Comparison of ENCODE assay signal across 26 mouse cellular contexts in the genomic region with DNA sequence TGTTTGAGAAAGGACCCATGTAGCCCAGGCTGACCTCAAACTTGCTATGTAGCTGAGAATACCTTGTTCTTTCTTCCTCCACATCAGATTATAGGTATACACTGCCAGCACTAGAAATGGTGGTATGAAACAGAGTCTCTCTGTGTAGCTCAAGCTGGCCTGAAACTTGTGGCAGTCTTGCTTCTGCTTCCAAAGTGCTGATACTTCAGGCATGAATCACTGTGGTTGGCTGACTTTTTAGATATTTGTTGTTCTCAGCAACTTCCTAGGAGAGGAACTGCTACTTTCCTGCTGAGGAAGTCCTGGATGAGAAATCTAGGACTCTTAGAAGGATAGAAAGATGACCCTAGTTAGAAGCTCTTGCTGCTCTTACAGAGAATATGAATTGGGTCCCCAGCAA. TPM values are rescaled to one million over a fixed set of nuclear protein-coding genes. Genes with fewer than 3 reads are reported as not detected.
DNase-seq lines count a peak whose midpoint lies in the region; ATAC-seq and TF ChIP-seq lines count a peak whose summit lies in the region.
"Had no signal": no experiment of that assay in that cellular context is flagged by ENCODE, and none has a peak within 500 bp of the region (broad histone marks: within the 10 kb centered on the region; RNA-seq: fewer than 3 reads in every experiment).

No protein-coding gene starts in this region.

- H3K27ac ChIP-seq in liver, postnatal 0 days (ENCODE audit: low read depth) = 0 out of 2 replicates have a peak overlapping the region, but pooled peaks have one; percentile 22
- H3K27ac ChIP-seq in liver, embryonic 12.5 days = no peak overlapping the region
- peak overlapping the region; percentile 36; the same call in 1 of the 2 replicates for H3K27ac ChIP-seq in ES-E14 (ENCODE audit: insufficient read depth, low read depth, low read length, poor library complexity, severe bottlenecking)
- peak overlapping the region; percentile 95 for H3K27ac ChIP-seq in bone marrow macrophage, adult 2 months (ENCODE audit: insufficient read depth, low read depth, low read length)
- 0 out of 2 replicates have a peak overlapping the region, but pooled peaks have one; percentile 11 for H3K27ac ChIP-seq in small intestine, adult 2 months (ENCODE audit: insufficient read depth, low read depth, low read length)
- H3K27ac ChIP-seq: embryonic facial prominence, embryonic 13.5 days; forebrain, embryonic 13.5 days; heart, embryonic 15.5 days; hindbrain, embryonic 10.5 days; hindbrain, embryonic 14.5 days; intestine, embryonic 15.5 days had no signal

- no peak for DNase-seq in liver, postnatal 0 days
- no peak for DNase-seq in ES-E14 (ENCODE audit: low read depth, low spot score)
- DNase-seq in cerebellum, postnatal 4 days (ENCODE audit: low spot score in 2 of 2) = no peak
- no peak for DNase-seq in kidney, postnatal 36 days
- no peak for DNase-seq in urinary bladder, adult 2 months (ENCODE audit: low spot score)
- DNase-seq: adrenal gland, postnatal 25 days; B cell, adult 2 months; cerebellum, adult 11 months; cerebellum, adult 8-10 months; cerebellum, postnatal 14 days; heart, adult 2 months had no signal

- H3K9me3 ChIP-seq in liver, postnatal 0 days (ENCODE audit: low read length) = no peaks in the 10 kb centered on the region
- H3K9me3 ChIP-seq in liver, embryonic 12.5 days (replicated peaks) = no peaks in the 10 kb centered on the region
- no peaks in the 10 kb centered on the region for H3K9me3 ChIP-seq in ES-E14 (ENCODE audit: control insufficient read depth, insufficient read depth, low read depth, low read length)
- H3K9me3 ChIP-seq: embryonic facial prominence, embryonic 13.5 days; forebrain, embryonic 13.5 days; heart, embryonic 15.5 days; hindbrain, embryonic 10.5 days; intestine, embryonic 15.5 days had no signal

- no peak for TF ChIP-seq POLR2A in bone marrow macrophage, adult 2 months (IDR thresholded peaks at IDR 0.05; ENCODE audit: borderline replicate concordance, low read depth, low read length)
- no peak for TF ChIP-seq POLR2A in small intestine, adult 2 months (IDR thresholded peaks at IDR 0.05; ENCODE audit: low read depth, low read length)

- peaks cover 18% of the 10 kb centered on the region for H3K36me3 ChIP-seq in liver, postnatal 0 days (replicated peaks; ENCODE audit: insufficient read depth, low read length)
- H3K36me3 ChIP-seq in liver, embryonic 12.5 days = peaks cover 43% of the 10 kb centered on the region
- peaks cover 34% of the 10 kb centered on the region for H3K36me3 ChIP-seq in ES-E14 (ENCODE audit: control insufficient read depth, insufficient read depth, low read length, poor library complexity, severe bottlenecking)
- peaks cover 15% of the 10 kb centered on the region for H3K36me3 ChIP-seq in small intestine, adult 2 months (ENCODE audit: control insufficient read depth, insufficient read depth, low read length)

- no peaks in the 10 kb centered on the region for H3K27me3 ChIP-seq in liver, postnatal 0 days (ENCODE audit: insufficient read depth, low read length)
- H3K27me3 ChIP-seq in liver, embryonic 12.5 days (replicated peaks) = no peaks in the 10 kb centered on the region
- H3K27me3 ChIP-seq in small intestine, adult 2 months (ENCODE audit: control insufficient read depth, insufficient read depth, low read length) = no peaks in the 10 kb centered on the region
- H3K27me3 ChIP-seq: embryonic facial prominence, embryonic 13.5 days; forebrain, embryonic 13.5 days; heart, embryonic 15.5 days; intestine, embryonic 15.5 days had no signal

- no peak for ATAC-seq in liver, postnatal 0 days
- ATAC-seq in liver, embryonic 12.5 days = no peak
- ATAC-seq: CD4-positive, CD25-positive, alpha-beta regulatory T cell, adult 4 months; forebrain, embryonic 13.5 days; intestine, embryonic 15.5 days had no signal

- H3K9ac ChIP-seq in liver, postnatal 0 days (replicated peaks) = no peak overlapping the region
- no peak overlapping the region for H3K9ac ChIP-seq in liver, embryonic 12.5 days
- no peak overlapping the region for H3K9ac ChIP-seq in ES-E14 (ENCODE audit: insufficient read depth, low read depth, low read length, poor library complexity, severe bottlenecking)
- H3K9ac ChIP-seq: embryonic facial prominence, embryonic 13.5 days; forebrain, embryonic 13.5 days; heart, embryonic 15.5 days; hindbrain, embryonic 14.5 days; intestine, embryonic 15.5 days had no signal

- peaks cover 18% of the 10 kb centered on the region for H3K4me1 ChIP-seq in liver, postnatal 0 days (ENCODE audit: insufficient read depth)
- peaks cover 30% of the 10 kb centered on the region for H3K4me1 ChIP-seq in liver, embryonic 12.5 days
- peaks cover 5 to 15% of the 10 kb centered on the region in 2 experiments for H3K4me1 ChIP-seq in ES-E14 (ENCODE audit: control insufficient read depth in 2 of 2, insufficient read depth in 2 of 2, low read length in 2 of 2, poor library complexity in 1 of 2)
- peaks cover 49% of the 10 kb centered on the region for H3K4me1 ChIP-seq in bone marrow macrophage, adult 2 months (ENCODE audit: control insufficient read depth, insufficient read depth, low read length)
- peaks cover 23% of the 10 kb centered on the region; the same call in 1 of the 2 replicates for H3K4me1 ChIP-seq in small intestine, adult 2 months (ENCODE audit: control insufficient read depth, insufficient read depth, insufficient read length, low read length)

- in situ Hi-C loops in ES-E14 (cut with MboI; ENCODE audit: low sequenced_read_pairs in 2 of 2, unreplicated experiment in 2 of 2) = no loop called here

- no peak for TF ChIP-seq EP300 in liver, postnatal 0 days (IDR thresholded peaks at IDR 0.05; ENCODE audit: low read depth)

- no peak overlapping the region for H3K4me3 ChIP-seq in liver, postnatal 0 days (ENCODE audit: low read depth, low read length)
- H3K4me3 ChIP-seq in liver, embryonic 12.5 days = no peak overlapping the region
- no peak overlapping the region for H3K4me3 ChIP-seq in ES-E14 (ENCODE audit: insufficient read depth in 1 of 2, low read depth in 1 of 2, low read length in 2 of 2, poor library complexity in 1 of 2, severe bottlenecking in 1 of 2)
- H3K4me3 ChIP-seq in bone marrow macrophage, adult 2 months (ENCODE audit: insufficient read depth, low read length) = no peak overlapping the region
- no peak overlapping the region for H3K4me3 ChIP-seq in small intestine, adult 2 months (ENCODE audit: low read depth, low read length)
- H3K4me3 ChIP-seq: embryonic facial prominence, embryonic 13.5 days; forebrain, embryonic 13.5 days; heart, adult 2 months; heart, embryonic 15.5 days; hindbrain, embryonic 10.5 days; intestine, embryonic 15.5 days had no signal

- no peak for TF ChIP-seq CTCF in liver, postnatal 0 days (IDR thresholded peaks at IDR 0.05; ENCODE audit: low read depth)
- no peak for TF ChIP-seq CTCF in bone marrow macrophage, adult 2 months (IDR thresholded peaks at IDR 0.05; ENCODE audit: low read depth, low read length)
- no peak for TF ChIP-seq CTCF in small intestine, adult 2 months (IDR thresholded peaks at IDR 0.05; ENCODE audit: extremely low read depth, insufficient read length, insufficient replicate concordance, low read depth, low read length)

- H3K4me2 ChIP-seq in liver, postnatal 0 days (ENCODE audit: low read depth, low read length) = no peak overlapping the region
- no peak overlapping the region for H3K4me2 ChIP-seq in liver, embryonic 12.5 days
- H3K4me2 ChIP-seq: embryonic facial prominence, embryonic 13.5 days; forebrain, embryonic 13.5 days; heart, embryonic 11.5 days; heart, embryonic 15.5 days; hindbrain, embryonic 14.5 days; intestine, embryonic 15.5 days had no signal

RNA-seq across cellular contexts. Expression of gene Snrpa, which starts 2.3 kb away (rescaled TPM):
- 39.3 and 44.9 TPM in 2 replicates for polyA plus RNA-seq in liver, postnatal 0 days (2015; fragmentation: Nextera tagmentation; extraction: Ambion mirVana)
- 150 and 163 TPM in 2 replicates for polyA plus RNA-seq in liver, embryonic 12.5 days (2016; fragmentation: Nextera tagmentation; extraction: Ambion mirVana)
- total RNA-seq in ES-E14 (2012; rRNA removed) = 113 and 129 TPM in 2 replicates
- 52.0 and 63.3 TPM in 2 replicates for polyA plus RNA-seq in bone marrow macrophage, adult 2 months (2012; ENCODE audit: insufficient read depth, insufficient read length, missing spikeins)
- 73.2 and 138 TPM in 2 replicates for polyA plus RNA-seq in small intestine, adult 2 months (2012; rRNA removed)
- polyA plus RNA-seq in urinary bladder, adult 2 months (2012; rRNA removed) = 114 and 140 TPM in 2 replicates

RNA-seq across cellular contexts. Expression of gene BC024978, which starts 2.8 kb away (rescaled TPM):
- 1.00 and 1.1 TPM in 2 replicates for polyA plus RNA-seq in liver, postnatal 0 days (2015; fragmentation: Nextera tagmentation; extraction: Ambion mirVana)
- polyA plus RNA-seq in liver, embryonic 12.5 days (2016; fragmentation: Nextera tagmentation; extraction: Ambion mirVana) = 1.5 TPM in 2 replicates
- 10.4 and 12.0 TPM in 2 replicates for total RNA-seq in ES-E14 (2012; rRNA removed)
- polyA plus RNA-seq in bone marrow macrophage, adult 2 months (2012; ENCODE audit: insufficient read depth, insufficient read length, missing spikeins) = 4.0 and 5.0 TPM in 2 replicates
- 6.4 and 9.5 TPM in 2 replicates for polyA plus RNA-seq in small intestine, adult 2 months (2012; rRNA removed)
- 11.1 and 12.0 TPM in 2 replicates for polyA plus RNA-seq in urinary bladder, adult 2 months (2012; rRNA removed)

RNA-seq across cellular contexts. Expression of gene Mia, which starts 17.4 kb away (rescaled TPM):
- polyA plus RNA-seq in liver, postnatal 0 days (2015; fragmentation: Nextera tagmentation; extraction: Ambion mirVana) = 0.88 and 0.99 TPM in 2 replicates
- polyA plus RNA-seq in liver, embryonic 12.5 days (2016; fragmentation: Nextera tagmentation; extraction: Ambion mirVana) = 0.29 and 0.45 TPM in 2 replicates
- 12.5 and 36.3 TPM in 2 replicates for total RNA-seq in ES-E14 (2012; rRNA removed)
- polyA plus RNA-seq in bone marrow macrophage, adult 2 months (2012; ENCODE audit: insufficient read depth, insufficient read length, missing spikeins) = not detected in 2 replicates
- 9.6 TPM in 1 of 2 replicates, not detected in the other for polyA plus RNA-seq in small intestine, adult 2 months (2012; rRNA removed)
- polyA plus RNA-seq in urinary bladder, adult 2 months (2012; rRNA removed) = 0.23 and 0.47 TPM in 2 replicates
- total RNA-seq: adrenal gland, postnatal 25 days; gastrocnemius, postnatal 4 days; heart, postnatal 25 days had no signal

RNA-seq across cellular contexts. Expression of gene Gm21983, which starts 17.5 kb away (rescaled TPM):
- not detected in 2 replicates for polyA plus RNA-seq in liver, postnatal 0 days (2015; fragmentation: Nextera tagmentation; extraction: Ambion mirVana)
- polyA plus RNA-seq in liver, embryonic 12.5 days (2016; fragmentation: Nextera tagmentation; extraction: Ambion mirVana) = 0.24 TPM in 1 of 2 replicates, not detected in the other
- 1.3 TPM in 1 of 2 replicates, not detected in the other for total RNA-seq in ES-E14 (2012; rRNA removed)
- polyA plus RNA-seq in bone marrow macrophage, adult 2 months (2012; ENCODE audit: insufficient read depth, insufficient read length, missing spikeins) = not detected in 2 replicates
- polyA plus RNA-seq in small intestine, adult 2 months (2012; rRNA removed) = 0.23 TPM in 1 of 2 replicates, not detected in the other
- polyA plus RNA-seq in urinary bladder, adult 2 months (2012; rRNA removed) = not detected in 2 replicates
- total RNA-seq: adrenal gland, adult 18-20 months; adrenal gland, postnatal 25 days; gastrocnemius, adult 8-10 months; gastrocnemius, postnatal 4 days; heart, postnatal 25 days had no signal
- polyA plus RNA-seq: CD4-positive, CD25-positive, alpha-beta regulatory T cell, adult 4 months; forebrain, embryonic 13.5 days; heart, adult 2 months; heart, embryonic 15.5 days; hindbrain, embryonic 14.5 days; intestine, embryonic 15.5 days had no signal

RNA-seq across cellular contexts. Expression of gene Rab4b, which starts 19.7 kb away (rescaled TPM):
- 31.5 and 32.7 TPM in 2 replicates for polyA plus RNA-seq in liver, postnatal 0 days (2015; fragmentation: Nextera tagmentation; extraction: Ambion mirVana)
- polyA plus RNA-seq in liver, embryonic 12.5 days (2016; fragmentation: Nextera tagmentation; extraction: Ambion mirVana) = 32.4 TPM in 2 replicates
- 28.3 and 44.2 TPM in 2 replicates for total RNA-seq in ES-E14 (2012; rRNA removed)
- polyA plus RNA-seq in bone marrow macrophage, adult 2 months (2012; ENCODE audit: insufficient read depth, insufficient read length, missing spikeins) = 65.0 and 66.6 TPM in 2 replicates
- 42.9 and 77.3 TPM in 2 replicates for polyA plus RNA-seq in small intestine, adult 2 months (2012; rRNA removed)
- 69.2 and 85.6 TPM in 2 replicates for polyA plus RNA-seq in urinary bladder, adult 2 months (2012; rRNA removed)
